Comparison of ENCODE assay signal across 8 mouse cellular contexts in the genomic region with DNA sequence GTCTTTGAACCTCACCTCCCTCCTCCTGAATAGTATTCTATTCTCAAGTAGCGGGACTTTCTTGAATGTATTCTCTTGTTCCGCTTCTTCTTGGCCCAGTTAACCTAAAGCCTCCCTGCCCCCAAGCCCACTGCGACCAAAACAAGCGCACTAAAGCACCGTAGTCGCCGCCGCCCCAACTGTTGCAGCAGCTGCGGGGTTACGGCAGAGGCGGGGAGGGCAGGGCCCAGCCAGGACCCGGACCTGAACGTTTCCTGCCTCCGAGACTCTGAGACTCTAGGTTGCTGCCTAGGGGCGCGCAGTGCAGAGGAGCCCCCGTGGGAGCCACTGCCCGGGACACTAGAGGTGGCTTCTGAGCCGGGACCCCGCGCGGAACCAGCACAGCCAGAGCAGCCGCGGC. TPM values are rescaled to one million over a fixed set of nuclear protein-coding genes. Genes with fewer than 3 reads are reported as not detected.
DNase-seq lines count a peak whose midpoint lies in the region; ATAC-seq and TF ChIP-seq lines count a peak whose summit lies in the region.

No protein-coding gene starts in this region.

- H3K4me1 ChIP-seq in lung, embryonic 14.5 days (ENCODE audit: insufficient read depth), result no peaks in the 10 kb centered on the region
- no peaks in the 10 kb centered on the region for H3K4me1 ChIP-seq in hindbrain, embryonic 12.5 days
- H3K4me1 ChIP-seq in midbrain, embryonic 10.5 days, result peaks cover 11% of the 10 kb centered on the region

- 15% methylated on average over 24 of the region's 24 CpGs for WGBS in lung, embryonic 14.5 days
- 19% methylated on average over 24 of the region's 24 CpGs for WGBS in hindbrain, embryonic 12.5 days
- 18% methylated on average over 24 of the region's 24 CpGs for WGBS in midbrain, embryonic 10.5 days

- no peak for ATAC-seq in lung, embryonic 14.5 days (ENCODE audit: insufficient read depth)
- ATAC-seq in common myeloid progenitor, adult 5-6 weeks (replicated peaks; ENCODE audit: low read depth, poor library complexity, severe bottlenecking), result peak; percentile 71
- peak; percentile 24; the same call in 1 of the 2 replicates for ATAC-seq in hindbrain, embryonic 12.5 days (ENCODE audit: low FRiP score)

- peak overlapping the region; percentile 78 for H3K4me2 ChIP-seq in lung, embryonic 14.5 days
- H3K4me2 ChIP-seq in hindbrain, embryonic 12.5 days (replicated peaks), result peak overlapping the region; percentile 85

- H3K9me3 ChIP-seq in lung, embryonic 14.5 days (ENCODE audit: low read depth, low read length), result no peaks in the 10 kb centered on the region
- no peaks in the 10 kb centered on the region for H3K9me3 ChIP-seq in hindbrain, embryonic 12.5 days (replicated peaks)
- peaks cover 5% of the 10 kb centered on the region; the same call in 1 of the 2 replicates for H3K9me3 ChIP-seq in midbrain, embryonic 10.5 days (replicated peaks)

- DNase-seq in lung, embryonic 14.5 days, result no peak
- DNase-seq in lung, postnatal 14 days, result no peak
- DNase-seq in midbrain, embryonic 10.5 days (ENCODE audit: low spot score), result peak; percentile 23
- no peak for DNase-seq in urinary bladder, postnatal 10 days (ENCODE audit: low spot score)
- DNase-seq in adrenal gland, postnatal 4 days (ENCODE audit: low spot score in 2 of 2), result no peak
- no peak for DNase-seq in natural killer cell, adult 2 months (ENCODE audit: low spot score in 2 of 2)

- H3K9ac ChIP-seq in lung, embryonic 14.5 days, result no peak overlapping the region
- H3K9ac ChIP-seq in hindbrain, embryonic 12.5 days, result peak overlapping the region; percentile 54; the same call in 1 of the 2 replicates

- TF ChIP-seq CTCF in lung, embryonic 14.5 days (IDR thresholded peaks at IDR 0.05; ENCODE audit: low read depth), result no peak

- H3K27ac ChIP-seq in lung, embryonic 14.5 days (ENCODE audit: low read depth), result no peak overlapping the region
- H3K27ac ChIP-seq in hindbrain, embryonic 12.5 days, result no peak overlapping the region
- H3K27ac ChIP-seq in midbrain, embryonic 10.5 days (replicated peaks), result no peak overlapping the region

- H3K4me3 ChIP-seq in lung, embryonic 14.5 days (ENCODE audit: low read depth, low read length), result peak overlapping the region; percentile 44
- peak overlapping the region; percentile 51 for H3K4me3 ChIP-seq in hindbrain, embryonic 12.5 days
- H3K4me3 ChIP-seq in midbrain, embryonic 10.5 days, result peak overlapping the region; percentile 61

- no peaks in the 10 kb centered on the region for H3K36me3 ChIP-seq in lung, embryonic 14.5 days (ENCODE audit: insufficient read depth)
- H3K36me3 ChIP-seq in hindbrain, embryonic 12.5 days, result no peaks in the 10 kb centered on the region
- no peaks in the 10 kb centered on the region for H3K36me3 ChIP-seq in midbrain, embryonic 10.5 days

- peaks cover 36% of the 10 kb centered on the region for H3K27me3 ChIP-seq in lung, embryonic 14.5 days (ENCODE audit: insufficient read depth, low read length)
- peaks cover 42% of the 10 kb centered on the region for H3K27me3 ChIP-seq in hindbrain, embryonic 12.5 days
- peaks cover 68% of the 10 kb centered on the region for H3K27me3 ChIP-seq in midbrain, embryonic 10.5 days (ENCODE audit: low read depth, poor library complexity, severe bottlenecking)

RNA-seq across cellular contexts. Expression of gene Ptchd1, which starts 1.1 kb away (rescaled TPM):
- 0.32 and 0.76 TPM in 2 replicates for polyA plus RNA-seq in lung, embryonic 14.5 days (2014; fragmentation: Nextera tagmentation; extraction: Ambion mirVana)
- total RNA-seq in common myeloid progenitor, adult 5-6 weeks (2017), result 0.32 TPM in 1 of 2 replicates, not detected in the other
- polyA plus RNA-seq in hindbrain, embryonic 12.5 days (2016; fragmentation: Nextera tagmentation; extraction: Ambion mirVana), result 4.1 and 4.5 TPM in 2 replicates
- 0.72 and 1.0 TPM in 2 replicates for polyA plus RNA-seq in midbrain, embryonic 10.5 days (2016; fragmentation: Nextera tagmentation; extraction: Ambion mirVana)
- 1 to 10 TPM in 1 of 2 experiments, under 1 TPM in 1; 0.93 to 2.7 TPM for total RNA-seq in adrenal gland, postnatal 4 days (2021)

RNA-seq across cellular contexts. Expression of gene Gm15155, which starts 2.0 kb away (rescaled TPM):
- not detected in 2 replicates for polyA plus RNA-seq in lung, embryonic 14.5 days (2014; fragmentation: Nextera tagmentation; extraction: Ambion mirVana)
- not detected in 2 replicates for total RNA-seq in common myeloid progenitor, adult 5-6 weeks (2017)
- not detected in 2 replicates for polyA plus RNA-seq in hindbrain, embryonic 12.5 days (2016; fragmentation: Nextera tagmentation; extraction: Ambion mirVana)
- polyA plus RNA-seq in midbrain, embryonic 10.5 days (2016; fragmentation: Nextera tagmentation; extraction: Ambion mirVana), result not detected in 2 replicates
- total RNA-seq in adrenal gland, postnatal 4 days (2021), result not detected
